Mouse (Mus musculus) frontal cortex, postnatal 14 days (tissue): Measurements from ENCODE around the gene Olfr1034.
"Not testable (repeated sequence)": the region's sequence is repeated elsewhere in the genome, so short reads cannot be mapped to it uniquely, and the experiment has no call there.

Experiments
- DNase-seq, 2 experiments: peaks; one replicate each; pipeline ENCODE4 v3.0.0; 2022; ENCODE audit warnings: low spot score in 2 of 2

The Olfr1034 gene

GRCm38 (mm10) chr2:86045561-86045960 lies at the start of gene Olfr1034:
Gene Olfr1034, plus strand, starts transcription at chr2:86045861.
- no peak for DNase-seq

DNA sequence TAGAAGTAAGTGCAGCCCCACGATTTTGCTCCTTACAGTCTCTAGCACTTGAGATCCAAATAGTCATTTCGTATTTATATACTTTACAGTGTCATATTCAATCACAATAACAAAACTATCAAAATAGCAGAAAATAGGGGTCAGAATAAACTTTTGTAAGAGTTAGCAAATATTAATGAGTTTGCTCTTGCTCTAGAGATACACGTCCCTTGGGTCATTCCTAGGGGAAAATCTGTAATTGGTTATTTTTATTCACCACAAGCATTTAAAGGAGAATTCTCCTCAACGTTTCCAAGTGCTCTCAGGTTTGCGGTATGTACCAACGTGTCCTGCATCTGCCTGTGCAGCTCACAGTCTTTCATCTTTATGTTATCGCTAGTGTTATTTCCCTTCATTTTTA lies 40.4 kb upstream of the Olfr1034 start, which contains the start of gene Olfr1032:
Gene Olfr1032 (plus strand): TSS at position 301 of the 400 bp plus-strand sequence.
- DNase-seq, result no peak

GRCm38 (mm10) chr2:86020406-86020805 lies 25.3 kb upstream of the Olfr1034 start, which contains the start of gene Olfr1033:
Gene Olfr1033, plus strand, starts transcription at chr2:86020633.
- DNase-seq, result not testable (repeated sequence)

DNA sequence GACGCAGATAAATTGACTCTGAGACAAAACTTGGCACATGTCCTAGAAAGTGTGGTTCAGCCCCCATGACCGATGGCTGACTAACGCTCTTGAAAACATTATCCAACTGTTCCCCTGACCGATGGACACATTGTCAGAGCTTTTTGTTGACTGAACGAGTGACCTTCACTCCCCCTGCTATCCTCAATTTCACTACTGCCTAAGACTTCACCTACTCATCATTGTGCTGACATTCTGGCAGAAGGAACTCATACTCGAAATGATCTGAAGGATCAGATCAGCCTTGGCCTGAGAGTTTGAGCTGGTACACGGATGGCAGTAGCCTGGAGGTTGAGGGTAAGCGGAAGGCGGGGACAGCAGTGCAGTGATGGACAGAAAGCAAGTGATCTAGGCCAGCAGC lies 24.1 kb upstream of the Olfr1034 start:
- not testable (repeated sequence) for DNase-seq

DNA sequence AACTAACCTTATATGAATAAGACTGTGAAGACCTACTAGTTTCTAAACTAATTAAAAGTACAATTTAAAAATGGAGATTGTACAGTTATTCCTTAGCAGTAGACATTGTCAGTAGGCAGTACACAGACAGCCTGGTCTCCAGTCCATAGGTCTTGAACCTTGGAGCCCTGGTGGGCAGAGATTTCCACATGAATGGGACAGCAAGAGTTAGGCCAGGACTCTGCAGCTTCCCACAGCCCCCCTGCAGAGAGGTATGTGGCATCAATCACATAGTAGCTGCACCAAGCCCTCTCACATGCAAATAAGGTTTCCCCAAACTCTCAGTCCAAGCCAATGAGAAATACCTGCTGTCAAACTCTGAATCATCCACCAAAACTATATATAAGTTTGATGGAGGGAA lies 5.1 kb downstream of the Olfr1034 start:
- not testable (repeated sequence) for DNase-seq

DNA sequence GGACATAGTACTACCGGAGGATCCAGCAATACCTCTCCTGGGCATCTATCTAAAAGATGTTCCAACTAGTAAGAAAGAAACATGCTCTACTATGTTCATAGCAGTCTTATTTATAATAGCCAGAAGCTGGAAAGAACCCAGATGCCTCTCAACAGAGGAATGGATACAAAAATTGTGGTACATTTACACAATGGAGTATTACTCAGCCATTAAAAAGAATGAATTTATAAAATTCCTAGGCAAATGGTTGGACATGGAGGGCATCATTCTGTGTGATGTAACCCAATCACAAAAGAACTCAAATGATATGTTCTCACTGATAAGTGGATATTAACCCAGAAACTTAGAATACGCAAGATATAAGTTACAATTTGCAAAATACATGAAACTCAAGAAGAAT lies 18.1 kb downstream of the Olfr1034 start:
- DNase-seq, result not testable (repeated sequence)

DNA sequence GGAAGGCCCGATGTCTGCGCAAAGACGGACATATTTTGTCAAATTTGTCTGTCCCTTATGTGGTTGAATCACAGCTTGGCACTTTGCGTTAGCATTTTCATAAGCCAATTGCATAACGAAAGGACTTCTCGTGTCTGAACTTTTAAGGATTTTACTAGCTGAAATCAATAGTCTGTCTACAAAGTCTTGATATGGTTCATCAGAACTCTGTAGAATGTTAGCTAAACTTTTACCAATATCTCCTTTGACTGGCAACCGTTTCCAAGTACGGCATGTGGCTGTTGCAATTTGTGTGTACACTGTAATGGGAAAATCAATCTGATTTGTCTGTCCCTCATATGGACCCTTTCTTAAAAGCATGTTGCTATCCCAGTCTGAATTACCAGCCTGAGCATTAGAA lies 24.5 kb downstream of the Olfr1034 start:
- no peak for DNase-seq

GRCm38 (mm10) chr2:86073692-86074091 lies 28.0 kb downstream of the Olfr1034 start, which contains the start of gene Olfr1036:
Gene Olfr1036, plus strand, starts transcription at chr2:86073992.
- not testable (repeated sequence) for DNase-seq

DNA sequence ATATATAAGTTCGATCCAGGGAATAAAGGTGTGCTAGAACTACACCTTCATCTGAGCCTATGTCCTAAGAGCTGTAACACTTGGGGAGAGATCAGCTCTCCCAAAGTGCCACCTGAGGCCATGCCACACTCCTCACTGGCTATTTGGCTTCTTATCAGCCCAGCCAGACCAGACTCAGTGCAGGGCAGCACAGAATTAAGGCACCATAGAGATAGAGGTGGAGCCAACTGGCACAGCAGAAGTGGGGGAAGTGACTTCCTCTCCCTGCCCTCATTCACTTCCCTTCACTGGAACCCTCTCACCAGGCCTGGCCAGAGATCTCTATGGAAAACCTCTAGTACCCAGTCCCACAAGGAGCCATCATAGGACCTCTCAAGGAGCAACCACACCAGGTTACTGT lies 34.8 kb downstream of the Olfr1034 start:
- DNase-seq, result not testable (repeated sequence)

DNA sequence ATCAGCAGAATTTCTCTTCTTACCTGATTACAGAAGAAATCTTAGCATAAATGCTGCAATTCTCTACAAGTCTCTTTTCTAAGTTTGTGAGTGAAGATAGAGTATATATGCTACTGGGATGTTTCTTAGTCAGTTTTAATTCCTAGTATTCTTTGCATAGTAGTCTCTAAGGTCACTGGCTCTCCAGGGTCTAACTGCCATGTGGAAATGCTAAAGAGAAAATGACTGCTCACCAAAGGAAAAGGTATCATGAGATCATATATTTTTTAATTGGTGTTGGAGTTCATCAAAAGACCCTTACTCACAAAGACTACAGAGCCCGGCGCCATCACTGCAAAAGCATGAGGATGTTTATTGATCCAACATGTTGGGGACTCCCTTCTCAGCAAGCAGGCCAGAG lies 41.6 kb downstream of the Olfr1034 start, which contains the start of gene Olfr1037:
Gene Olfr1037 (minus strand): TSS at position 101 of the 400 bp plus-strand sequence.
- DNase-seq, result no peak
